Mouse (Mus musculus) liver, embryonic 15.5 days (tissue): Measurements from ENCODE around the gene Ppp2ca. TPM values are rescaled to one million over a fixed set of nuclear protein-coding genes. Genes with fewer than 3 reads are reported as not detected.

ENCODE experiments used
- ATAC-seq: fragments of 200-750 bp; cut with Nextera tagmentation; 2 replicates; pipeline ENCODE4 v1.8.0; 2017; ENCODE audit warnings: moderate number of reproducible peaks, mild to moderate bottlenecking, moderate library complexity; ENCODE audit not compliant: insufficient read depth
- H3K27ac ChIP-seq: fragments of 300-500 bp; sonication (generic); replicated peaks from 2 replicates; pipeline ENCODE4 v1.5.1; 2015; ENCODE audit warnings: mild to moderate bottlenecking, inconsistent platforms
- H3K27me3 ChIP-seq: fragments of 300-500 bp; sonication (generic); 2 replicates; pipeline ENCODE4 v1.6.1; 2015; ENCODE audit warnings: mild to moderate bottlenecking, inconsistent platforms
- H3K36me3 ChIP-seq: fragments of 300-500 bp; sonication (generic); replicated peaks from 2 replicates; pipeline ENCODE4 v1.6.1; 2015; ENCODE audit warnings: moderate library complexity, mild to moderate bottlenecking, inconsistent platforms
- H3K4me1 ChIP-seq: fragments of 300-500 bp; sonication (generic); replicated peaks from 2 replicates; pipeline ENCODE4 v1.6.1; 2015; ENCODE audit warnings: inconsistent platforms
- H3K4me2 ChIP-seq: fragments of 300-500 bp; sonication (generic); 2 replicates; pipeline ENCODE4 v1.6.1; 2015; ENCODE audit warnings: moderate library complexity, mild to moderate bottlenecking, inconsistent platforms
- H3K4me3 ChIP-seq: fragments of 300-500 bp; sonication (generic); replicated peaks from 2 replicates; pipeline ENCODE4 v1.5.1; 2015; ENCODE audit warnings: mild to moderate bottlenecking, inconsistent platforms
- H3K9ac ChIP-seq: fragments of 300-500 bp; sonication (generic); 2 replicates; pipeline ENCODE4 v1.6.1; 2015; ENCODE audit warnings: moderate library complexity, mild to moderate bottlenecking, inconsistent platforms
- H3K9me3 ChIP-seq: fragments of 300-500 bp; sonication (generic); replicated peaks from 2 replicates; pipeline ENCODE4 v1.6.1; 2016; ENCODE audit warnings: inconsistent platforms
- WGBS: fragments of 180-500 bp; shearing (Covaris S2); methylation state at CpG from one replicate; pipeline ENCODE4 v1.1.7; 2015; ENCODE audit warnings: mixed read lengths; ENCODE audit not compliant: insufficient replicate concordance; 5-methylcytosine and 5-hydroxymethylcytosine counted together
- polyA plus RNA-seq: library from polyadenylated mRNA; unstranded; fragments of >200 nt; fragmentation: Nextera tagmentation; extraction: Ambion mirVana; gene quantifications from 2 replicates; pipeline ENCODE4 v1.2.1, GENCODE M21; 2015

The Ppp2ca gene
- polyA plus RNA-seq, 1 experiment from 2014 or later = 31.6 TPM

DNA sequence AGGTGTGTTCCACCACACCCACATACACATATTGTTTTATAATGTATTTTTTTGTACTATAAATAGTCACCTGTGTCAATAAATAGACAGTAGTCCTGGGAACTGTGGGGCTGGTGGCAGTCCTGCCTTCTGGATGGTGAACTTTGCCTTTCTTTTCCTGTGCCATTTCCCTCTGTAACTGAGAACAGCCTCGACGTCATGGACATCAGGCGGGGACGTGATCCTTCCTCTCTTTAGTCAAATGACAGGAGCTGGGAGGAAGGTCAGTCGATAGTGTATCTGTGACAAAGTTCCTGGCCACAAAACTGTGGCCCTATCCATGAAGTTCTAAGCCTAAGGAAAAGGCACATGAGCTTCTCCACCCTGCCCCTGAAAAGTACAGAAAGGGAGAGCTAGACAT is 3.9 kb upstream of the Ppp2ca start:
- no peak for ATAC-seq
- 35% methylated on average over 5 of the region's 5 CpGs for WGBS
- Histone ChIP-seq H3K4me2 (no peak overlapping the region), H3K9ac (no peak overlapping the region), H3K4me3 (no peak overlapping the region), H3K9me3 (no peaks in the 10 kb centered on the region), H3K36me3 (no peaks in the 10 kb centered on the region), H3K27ac (0 out of 2 replicates have a peak overlapping the region, but pooled peaks have one; percentile 20), H3K27me3 (peaks cover 8% of the 10 kb centered on the region; the same call in 1 of the 2 replicates), H3K4me1 (peaks cover 21% of the 10 kb centered on the region)

- Histone ChIP-seq H3K4me2 (no peak overlapping the region), H3K27me3 (peaks cover 4% of the 10 kb centered on the region; the same call in 1 of the 2 replicates), H3K27ac (peak overlapping the region; percentile 24; the same call in 1 of the 2 replicates), H3K36me3 (peaks cover 7% of the 10 kb centered on the region), H3K4me3 (no peak overlapping the region), H3K9me3 (no peaks in the 10 kb centered on the region), H3K4me1 (peaks cover 40% of the 10 kb centered on the region), H3K9ac (no peak overlapping the region)
- 47% methylated on average over 3 of the region's 3 CpGs for WGBS
- ATAC-seq = no peak
Observed at GRCm38 (mm10) chr11:52097016-52097415, 1.5 kb upstream of the Ppp2ca start.

DNA sequence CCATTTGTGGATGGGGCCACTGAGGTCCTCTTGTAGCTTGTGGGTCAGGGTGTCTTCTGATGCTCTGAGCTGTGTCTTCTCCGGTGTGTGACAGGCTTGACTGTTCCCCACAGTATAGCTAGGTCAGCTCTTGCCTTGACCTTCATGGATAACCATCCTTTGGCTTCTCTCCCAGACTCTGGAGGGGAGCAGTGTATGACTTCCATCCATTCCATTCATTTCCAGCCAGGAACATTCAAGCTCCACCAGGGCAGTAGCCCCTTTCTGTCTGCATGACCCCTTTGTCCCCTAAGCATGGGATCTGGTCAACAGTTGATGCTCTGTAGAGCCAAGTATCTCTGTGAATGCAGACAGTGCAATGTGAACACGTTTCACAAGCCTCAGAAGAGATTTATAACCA is 885 bp upstream of the Ppp2ca start:
- no peak for ATAC-seq
- H3K36me3 ChIP-seq = peaks cover 7% of the 10 kb centered on the region
- no peaks in the 10 kb centered on the region for H3K9me3 ChIP-seq
- H3K4me3 ChIP-seq = peak overlapping the region; percentile 83
- H3K27ac ChIP-seq = peak overlapping the region; percentile 100
- H3K4me1 ChIP-seq = peaks cover 45% of the 10 kb centered on the region
- 75% methylated on average over 2 of the region's 2 CpGs for WGBS
- H3K4me2 ChIP-seq = peak overlapping the region; percentile 96
- H3K9ac ChIP-seq = peak overlapping the region; percentile 98; the same call in 1 of the 2 replicates
- H3K27me3 ChIP-seq = peaks cover 4% of the 10 kb centered on the region; the same call in 1 of the 2 replicates

- under 1% methylated on average over 72 of the region's 72 CpGs for WGBS
- no peaks in the 10 kb centered on the region for H3K9me3 ChIP-seq
- peak overlapping the region; percentile 98 for H3K9ac ChIP-seq
- peak overlapping the region; percentile 96 for H3K4me2 ChIP-seq
- peaks cover 61% of the 10 kb centered on the region for H3K4me1 ChIP-seq
- peak overlapping the region; percentile 83 for H3K4me3 ChIP-seq
- H3K36me3 ChIP-seq = peaks cover 7% of the 10 kb centered on the region
- H3K27ac ChIP-seq = peak overlapping the region; percentile 100
- peak; percentile 69 for ATAC-seq
- no peaks in the 10 kb centered on the region for H3K27me3 ChIP-seq
Observed at GRCm38 (mm10) chr11:52099031-52099761, 715 bp downstream of the Ppp2ca start.

DNA sequence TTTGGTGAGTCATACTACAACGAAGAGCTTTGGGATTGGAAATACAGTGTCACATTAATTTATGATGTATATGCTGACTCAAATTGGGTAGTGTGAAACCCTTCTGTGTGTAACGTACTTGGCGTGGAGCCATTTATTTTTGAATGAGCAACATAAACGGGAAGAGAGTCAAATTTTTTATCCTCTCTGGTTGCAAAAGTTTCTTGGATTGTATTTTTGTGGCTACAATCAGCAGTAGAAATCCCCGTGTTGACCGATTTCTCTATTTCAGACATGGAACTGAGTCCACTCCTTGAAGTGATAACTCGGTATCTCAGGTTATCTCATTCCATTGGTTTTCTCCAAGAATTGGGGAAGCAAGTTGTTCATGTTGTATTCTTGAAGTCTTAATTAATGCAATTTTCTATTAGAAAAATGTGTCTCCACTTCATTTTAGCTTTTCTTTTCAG is 1.3 kb downstream of the Ppp2ca start:
- Histone ChIP-seq H3K9ac (peak overlapping the region; percentile 98), H3K4me1 (peaks cover 63% of the 10 kb centered on the region)
- under 1% methylated on average over 7 of the region's 7 CpGs for WGBS

DNA sequence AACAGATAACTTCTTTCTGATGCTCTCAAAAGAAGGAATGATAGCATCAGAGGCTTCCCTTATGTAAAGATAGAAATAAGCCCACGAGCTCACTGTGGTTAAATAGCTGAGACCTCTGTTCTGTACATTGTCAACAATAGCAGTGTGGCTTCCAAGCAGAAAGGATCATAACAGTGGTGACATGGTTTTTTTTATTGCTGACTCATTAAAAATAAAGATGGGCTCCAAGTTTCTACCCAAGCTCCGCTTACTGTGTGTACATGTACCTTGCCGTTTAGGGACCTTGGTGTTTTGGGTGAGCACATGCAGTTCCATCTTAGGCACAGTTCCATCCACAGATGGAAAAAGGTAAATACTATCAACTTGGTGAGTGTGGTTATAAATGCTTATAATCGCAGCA is 4.5 kb downstream of the Ppp2ca start:
- 56% methylated on average over 4 of the region's 4 CpGs for WGBS
- no peak overlapping the region for H3K27ac ChIP-seq
- no peak overlapping the region for H3K4me3 ChIP-seq
- H3K4me1 ChIP-seq = peaks cover 66% of the 10 kb centered on the region
- H3K9ac ChIP-seq = no peak overlapping the region
- H3K4me2 ChIP-seq = no peak overlapping the region
- H3K27me3 ChIP-seq = no peaks in the 10 kb centered on the region
- H3K36me3 ChIP-seq = peaks cover 7% of the 10 kb centered on the region
- H3K9me3 ChIP-seq = no peaks in the 10 kb centered on the region
- ATAC-seq = no peak

More for the DNA sequence above, 1.3 kb downstream of the Ppp2ca start:
- H3K36me3 ChIP-seq = peaks cover 7% of the 10 kb centered on the region
- H3K27me3 ChIP-seq = no peaks in the 10 kb centered on the region
- peak overlapping the region; percentile 100 for H3K27ac ChIP-seq
- peak overlapping the region; percentile 83 for H3K4me3 ChIP-seq
- H3K9me3 ChIP-seq = no peaks in the 10 kb centered on the region
- peak overlapping the region; percentile 96 for H3K4me2 ChIP-seq
- no peak for ATAC-seq

DNA sequence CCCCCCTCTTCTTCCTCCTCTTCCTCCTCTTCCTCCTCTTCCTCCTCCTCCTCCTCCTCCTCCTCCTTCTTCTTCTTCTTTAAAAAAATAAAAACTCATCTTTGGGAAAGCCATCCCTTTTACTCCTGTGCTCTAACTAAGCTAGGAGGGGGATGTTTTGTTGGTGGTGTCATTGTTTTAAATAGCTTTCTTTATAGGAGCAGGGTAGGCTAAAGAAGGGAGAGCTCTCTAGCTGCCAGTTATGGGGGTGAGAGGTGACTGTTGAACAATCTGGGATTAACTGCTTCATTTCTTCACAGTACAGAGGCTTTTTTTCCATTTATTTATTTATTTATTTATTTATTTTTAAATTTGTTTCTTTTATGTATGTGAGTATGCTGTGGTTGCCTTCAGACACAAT is 7.0 kb downstream of the Ppp2ca start:
- H3K36me3 ChIP-seq = peaks cover 7% of the 10 kb centered on the region
- no peak overlapping the region for H3K4me3 ChIP-seq
- no peak overlapping the region for H3K9ac ChIP-seq
- no peaks in the 10 kb centered on the region for H3K27me3 ChIP-seq
- H3K4me1 ChIP-seq = peaks cover 73% of the 10 kb centered on the region
- ATAC-seq = no peak
- H3K9me3 ChIP-seq = no peaks in the 10 kb centered on the region
- H3K4me2 ChIP-seq = no peak overlapping the region
- no peak overlapping the region for H3K27ac ChIP-seq

DNA sequence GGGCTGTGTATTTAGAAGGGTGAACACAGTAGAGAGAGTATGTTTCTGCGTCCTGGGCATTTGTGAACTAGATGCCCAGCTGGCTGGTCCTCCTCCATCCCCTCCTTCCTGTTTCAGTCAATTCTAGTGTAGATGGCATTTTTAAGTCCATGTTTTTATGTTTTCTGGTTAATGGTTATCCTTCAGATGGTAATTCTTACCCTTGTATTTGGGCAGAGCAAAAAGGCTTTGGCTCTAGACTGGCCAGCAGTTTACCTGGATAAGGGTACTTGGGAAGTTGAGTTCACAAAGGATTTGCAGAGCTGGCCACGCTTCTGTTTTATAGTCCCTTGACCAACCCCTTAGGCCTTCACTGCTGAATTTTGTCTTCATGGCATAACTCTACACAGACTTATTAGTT is 7.6 kb downstream of the Ppp2ca start:
- Histone ChIP-seq H3K9me3 (no peaks in the 10 kb centered on the region), H3K27ac (no peak overlapping the region), H3K4me2 (no peak overlapping the region), H3K4me1 (peaks cover 68% of the 10 kb centered on the region), H3K4me3 (no peak overlapping the region), H3K27me3 (no peaks in the 10 kb centered on the region), H3K9ac (no peak overlapping the region), H3K36me3 (peaks cover 4% of the 10 kb centered on the region)
- ATAC-seq = no peak
- 85% methylated on average over 2 of the region's 2 CpGs for WGBS

GRCm38 (mm10) chr11:52106438-52106837 is 8.0 kb downstream of the Ppp2ca start:
- 81% methylated on average over 1 of the region's 1 CpGs for WGBS
- no peak for ATAC-seq

GRCm38 (mm10) chr11:52108796-52109195 is 10.3 kb downstream of the Ppp2ca start:
- Histone ChIP-seq H3K36me3 (peaks cover 7% of the 10 kb centered on the region), H3K4me1 (peaks cover 48% of the 10 kb centered on the region), H3K9me3 (no peaks in the 10 kb centered on the region), H3K27me3 (no peaks in the 10 kb centered on the region), H3K4me2 (no peak overlapping the region), H3K4me3 (no peak overlapping the region), H3K27ac (no peak overlapping the region), H3K9ac (no peak overlapping the region)
- WGBS = 77% methylated on average over 5 of the region's 5 CpGs
- ATAC-seq = no peak

More at GRCm38 (mm10) chr11:52106438-52106837, 8.0 kb downstream of the Ppp2ca start:
- Histone ChIP-seq H3K27ac (no peak overlapping the region), H3K4me1 (peaks cover 64% of the 10 kb centered on the region), H3K27me3 (no peaks in the 10 kb centered on the region), H3K4me3 (no peak overlapping the region), H3K4me2 (no peak overlapping the region), H3K36me3 (peaks cover under 1% of the 10 kb centered on the region; the same call in 1 of the 2 replicates), H3K9me3 (no peaks in the 10 kb centered on the region), H3K9ac (no peak overlapping the region)

DNA sequence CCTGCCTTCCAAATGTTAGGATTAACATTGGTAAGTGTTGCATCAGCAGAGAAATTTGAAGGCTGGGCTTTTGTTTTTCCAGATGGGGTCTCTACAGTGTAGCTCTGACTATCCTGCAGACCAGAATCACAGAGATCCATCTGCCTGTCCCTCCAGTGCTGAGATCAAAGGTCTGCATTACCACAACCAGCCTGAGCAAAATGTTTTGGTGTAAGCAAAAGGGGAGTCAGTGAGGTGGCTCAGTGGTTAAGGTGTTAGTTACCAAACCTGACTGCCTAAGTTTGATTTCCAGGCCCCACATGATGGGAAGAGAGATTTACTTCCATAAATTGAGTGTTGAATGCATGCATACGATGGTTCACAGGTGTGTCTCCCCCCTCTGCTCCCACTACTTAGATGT is 10.9 kb downstream of the Ppp2ca start:
- WGBS = 77% methylated on average over 1 of the region's 1 CpGs
- H3K36me3 ChIP-seq = peaks cover 13% of the 10 kb centered on the region
- no peak overlapping the region for H3K4me3 ChIP-seq
- no peaks in the 10 kb centered on the region for H3K27me3 ChIP-seq
- H3K27ac ChIP-seq = no peak overlapping the region
- H3K9ac ChIP-seq = no peak overlapping the region
- no peaks in the 10 kb centered on the region for H3K9me3 ChIP-seq
- H3K4me2 ChIP-seq = no peak overlapping the region
- H3K4me1 ChIP-seq = peaks cover 44% of the 10 kb centered on the region
- ATAC-seq = no peak
